Mouse (Mus musculus) lung, embryonic 16.5 days (tissue): Measurements from ENCODE around the gene Dlk1. TPM values are rescaled to one million over a fixed set of nuclear protein-coding genes. Genes with fewer than 3 reads are reported as not detected.
A peak's percentile ranks its signal among the peaks of the same experiment; 100 is the strongest.

ENCODE experiments used
- ATAC-seq: fragments of 200-750 bp; cut with Nextera tagmentation; 2 replicates; pipeline ENCODE4 v1.8.0; 2017; ENCODE audit warnings: low read depth, mild to moderate bottlenecking, moderate library complexity
- H3K27ac ChIP-seq: fragments of 300-500 bp; sonication (generic); 2 replicates; pipeline ENCODE4 v1.5.1; 2014; ENCODE audit warnings: mild to moderate bottlenecking, control low read depth, low read length
- H3K27me3 ChIP-seq: fragments of 300-500 bp; sonication (generic); 2 replicates; pipeline ENCODE4 v1.6.1; 2014; ENCODE audit warnings: low read depth, low read length, mixed read lengths; ENCODE audit not compliant: control insufficient read depth, insufficient read depth
- H3K36me3 ChIP-seq: fragments of 300-500 bp; sonication (generic); 2 replicates; pipeline ENCODE4 v1.6.1; 2014; ENCODE audit warnings: low read length; ENCODE audit not compliant: control insufficient read depth, insufficient read depth
- H3K4me1 ChIP-seq: fragments of 300-500 bp; sonication (generic); replicated peaks from 2 replicates; pipeline ENCODE4 v1.6.1; 2014; ENCODE audit warnings: low read length, mixed read lengths; ENCODE audit not compliant: control insufficient read depth, insufficient read depth
- H3K4me2 ChIP-seq: fragments of 300-500 bp; sonication (generic); 2 replicates; pipeline ENCODE4 v1.6.1; 2014; ENCODE audit warnings: low read depth, low read length, control low read depth
- H3K4me3 ChIP-seq: fragments of 300-500 bp; sonication (generic); 2 replicates; pipeline ENCODE4 v1.5.1; 2014; ENCODE audit warnings: mild to moderate bottlenecking, low read length, control low read depth
- H3K9ac ChIP-seq: fragments of 300-500 bp; sonication (generic); 2 replicates; pipeline ENCODE4 v1.6.1; 2014; ENCODE audit warnings: low read length, control low read depth
- H3K9me3 ChIP-seq: fragments of 300-500 bp; sonication (generic); 2 replicates; pipeline ENCODE4 v1.6.1; 2016; ENCODE audit warnings: low read length; ENCODE audit not compliant: control insufficient read depth
- WGBS: fragments of 180-500 bp; shearing (Covaris S2); extraction: QIAGEN DNeasy Blood & Tissue Kit; methylation state at CpG from one replicate; pipeline ENCODE4 v1.1.7; 2014; 5-methylcytosine and 5-hydroxymethylcytosine counted together
- polyA plus RNA-seq: library from polyadenylated mRNA; unstranded; fragments of >200 nt; fragmentation: Nextera tagmentation; extraction: Ambion mirVana; gene quantifications from 2 replicates; pipeline ENCODE4 v1.2.1, GENCODE M21; 2015

Dlk1 gene
- polyA plus RNA-seq, 1 experiment from 2014 or later = 702 TPM

- Histone ChIP-seq H3K36me3 (no peaks in the 10 kb centered on the region), H3K4me1 (peaks cover 37% of the 10 kb centered on the region), H3K4me3 (no peak overlapping the region), H3K27me3 (no peaks in the 10 kb centered on the region), H3K9ac (peak overlapping the region; percentile 44; the same call in 1 of the 2 replicates), H3K9me3 (no peaks in the 10 kb centered on the region), H3K4me2 (no peak overlapping the region), H3K27ac (no peak overlapping the region)
- 54% methylated on average over 9 of the region's 9 CpGs for WGBS
- peak; percentile 3; the same call in 1 of the 2 replicates for ATAC-seq
These were observed 57.0 kb downstream of the Dlk1 start for GRCm38 (mm10) chr12:109509531-109510137.

- peaks cover 37% of the 10 kb centered on the region for H3K4me1 ChIP-seq
- no peaks in the 10 kb centered on the region for H3K36me3 ChIP-seq
- peak; percentile 49 for ATAC-seq
- no peaks in the 10 kb centered on the region for H3K9me3 ChIP-seq
- H3K27ac ChIP-seq = no peak overlapping the region
- H3K9ac ChIP-seq = no peak overlapping the region
- no peak overlapping the region for H3K4me3 ChIP-seq
- 44% methylated on average over 8 of the region's 8 CpGs for WGBS
- no peaks in the 10 kb centered on the region for H3K27me3 ChIP-seq
- no peak overlapping the region for H3K4me2 ChIP-seq
These were observed 57.6 kb downstream of the Dlk1 start for GRCm38 (mm10) chr12:109510247-109510646.

GRCm38 (mm10) chr12:109511456-109511855 lies 58.8 kb downstream of the Dlk1 start:
- Histone ChIP-seq H3K4me2 (no peak overlapping the region), H3K36me3 (no peaks in the 10 kb centered on the region), H3K4me1 (peaks cover 38% of the 10 kb centered on the region), H3K9ac (no peak overlapping the region), H3K4me3 (no peak overlapping the region), H3K9me3 (no peaks in the 10 kb centered on the region), H3K27ac (no peak overlapping the region), H3K27me3 (no peaks in the 10 kb centered on the region)
- WGBS = 73% methylated on average over 8 of the region's 8 CpGs
- ATAC-seq = no peak

- Histone ChIP-seq H3K27ac (no peak overlapping the region), H3K4me2 (no peak overlapping the region), H3K9me3 (no peaks in the 10 kb centered on the region), H3K36me3 (no peaks in the 10 kb centered on the region), H3K4me3 (no peak overlapping the region), H3K9ac (no peak overlapping the region), H3K4me1 (peaks cover 46% of the 10 kb centered on the region), H3K27me3 (no peaks in the 10 kb centered on the region)
- no peak for ATAC-seq
- WGBS = 39% methylated on average over 13 of the region's 13 CpGs
These were observed 59.7 kb downstream of the Dlk1 start for GRCm38 (mm10) chr12:109512151-109512907.

Other genes with a start within 250 kb of the Dlk1 start
- 1.0 and 1.6 TPM in 2 replicates for gene Rtl1, start 147.5 kb downstream of the Dlk1 start, polyA plus RNA-seq